Mouse (Mus musculus) liver, adult 2 months (tissue): Measurements from ENCODE around the gene Kctd20. TPM values are rescaled to one million over a fixed set of nuclear protein-coding genes. Genes with fewer than 3 reads are reported as not detected.
"Not testable (repeated sequence)": the region's sequence is repeated elsewhere in the genome, so short reads cannot be mapped to it uniquely, and the experiment has no call there.

Experiments used
- DNase-seq: peaks from one replicate; pipeline ENCODE4 v3.0.0-alpha.2; 2011; ENCODE audit warnings: low read depth, low spot score; ENCODE audit errors: extremely low read depth
- H3K27ac ChIP-seq: fragments of 200-500 bp; replicated peaks from 2 replicates; pipeline ENCODE4 v1.5.1; 2012; ENCODE audit warnings: low read depth, mild to moderate bottlenecking, control low read depth, inconsistent platforms, low read length; ENCODE audit not compliant: insufficient read depth
- H3K27me3 ChIP-seq: fragments of 200-500 bp; 2 replicates; pipeline ENCODE4 v1.6.1; 2012; ENCODE audit warnings: mild to moderate bottlenecking, moderate library complexity, low read length, inconsistent platforms; ENCODE audit not compliant: control insufficient read depth, insufficient read depth
- H3K36me3 ChIP-seq: fragments of 200-500 bp; 2 replicates; pipeline ENCODE4 v1.6.1; 2012; ENCODE audit warnings: low read length, inconsistent platforms; ENCODE audit not compliant: control insufficient read depth, insufficient read depth
- H3K4me1 ChIP-seq: fragments of 200-500 bp; 2 replicates; pipeline ENCODE4 v1.6.1; 2011; ENCODE audit warnings: low read length; ENCODE audit not compliant: control insufficient read depth, insufficient read depth
- H3K4me3 ChIP-seq: fragments of 200-500 bp; 2 replicates; pipeline ENCODE4 v1.5.1; 2011; ENCODE audit warnings: low read depth, mild to moderate bottlenecking, control low read depth, low read length, moderate library complexity; ENCODE audit not compliant: insufficient read depth
- H3K79me2 ChIP-seq: fragments of 200-500 bp; 2 replicates; pipeline ENCODE4 v1.6.1; 2012; ENCODE audit warnings: inconsistent platforms, mild to moderate bottlenecking, low read length, moderate library complexity; ENCODE audit not compliant: control insufficient read depth, insufficient read depth
- H3K9ac ChIP-seq: fragments of 200-500 bp; 2 replicates; pipeline ENCODE4 v1.6.1; 2012; ENCODE audit warnings: low read depth, mild to moderate bottlenecking, control low read depth, inconsistent platforms, low read length
- CTCF ChIP-seq: fragments of 200-500 bp; IDR thresholded peaks from 2 replicates; pipeline ENCODE4 v1.5.1; 2011; ENCODE audit warnings: low read depth, low read length, control low read depth
- POLR2A ChIP-seq: fragments of 200-500 bp; IDR thresholded peaks from 2 replicates; pipeline ENCODE4 v1.6.1; 2011; ENCODE audit warnings: low read length, control low read depth; ENCODE audit not compliant: insufficient read depth; ENCODE audit errors: extremely low read depth
- WGBS: fragments of 180-500 bp; shearing (Covaris S2); methylation state at CpG from one replicate; pipeline ENCODE4 v1.1.7; 2018; 5-methylcytosine and 5-hydroxymethylcytosine counted together
- polyA plus RNA-seq: library from polyadenylated mRNA; depleted of rRNA; stranded (reverse); fragments of >200 nt; gene quantifications from 2 replicates; pipeline ENCODE4 v1.2.3, GENCODE M21; 2012
- total RNA-seq: library from RNA; depleted of rRNA; stranded (reverse); fragments of >200 nt; gene quantifications from 2 replicates; pipeline ENCODE4 v1.2.3, GENCODE M21; 2014

The Kctd20 gene
- total and polyA plus RNA-seq, 2 experiments, result 17.9 to 24.0 TPM

- WGBS, result 82% methylated on average over 9 of the region's 9 CpGs
- H3K4me3 ChIP-seq, result no peak overlapping the region
- DNase-seq, result no peak
- TF ChIP-seq CTCF (no peak), POLR2A (no peak)
- H3K27me3 ChIP-seq, result no peaks in the 10 kb centered on the region
- peaks cover 4% of the 10 kb centered on the region; the same call in 1 of the 2 replicates for H3K4me1 ChIP-seq
- H3K79me2 ChIP-seq, result 0 out of 2 replicates have a peak, but pooled peaks cover 4% of the 10 kb centered on the region
- peaks cover 19% of the 10 kb centered on the region; the same call in 1 of the 2 replicates for H3K36me3 ChIP-seq
- H3K27ac ChIP-seq, result no peak overlapping the region
- no peak overlapping the region for H3K9ac ChIP-seq
These were observed 39.5 kb downstream of the Kctd20 start for GRCm38 (mm10) chr17:28991286-28991685.

GRCm38 (mm10) chr17:28992105-28992504 is 40.4 kb downstream of the Kctd20 start:
- 69% methylated on average over 7 of the region's 7 CpGs for WGBS
- Histone ChIP-seq H3K27me3 (no peaks in the 10 kb centered on the region), H3K9ac (no peak overlapping the region), H3K4me1 (peaks cover 4% of the 10 kb centered on the region; the same call in 1 of the 2 replicates), H3K4me3 (no peak overlapping the region), H3K27ac (no peak overlapping the region), H3K79me2 (peaks cover 8% of the 10 kb centered on the region; the same call in 1 of the 2 replicates), H3K36me3 (peaks cover 20% of the 10 kb centered on the region; the same call in 1 of the 2 replicates)
- DNase-seq, result no peak
- TF ChIP-seq CTCF (no peak), POLR2A (no peak)

GRCm38 (mm10) chr17:28993004-28993403 is 41.3 kb downstream of the Kctd20 start:
- peaks cover 26% of the 10 kb centered on the region; the same call in 1 of the 2 replicates for H3K36me3 ChIP-seq
- 97% methylated on average over 1 of the region's 1 CpGs for WGBS

GRCm38 (mm10) chr17:28994615-28995014 is 42.9 kb downstream of the Kctd20 start:
- TF ChIP-seq CTCF, result no peak
- no peak for TF ChIP-seq POLR2A
- Histone ChIP-seq H3K79me2 (peaks cover 14% of the 10 kb centered on the region; the same call in 1 of the 2 replicates), H3K27ac (no peak overlapping the region), H3K9ac (no peak overlapping the region), H3K27me3 (no peaks in the 10 kb centered on the region), H3K36me3 (peaks cover 36% of the 10 kb centered on the region), H3K4me1 (peaks cover 4% of the 10 kb centered on the region; the same call in 1 of the 2 replicates), H3K4me3 (no peak overlapping the region)
- WGBS, result 79% methylated on average over 4 of the region's 4 CpGs
- no peak for DNase-seq

More at GRCm38 (mm10) chr17:28993004-28993403, 41.3 kb downstream of the Kctd20 start:
- not testable (repeated sequence) for H3K9ac ChIP-seq, H3K4me1 ChIP-seq, H3K4me3 ChIP-seq, H3K27me3 ChIP-seq, H3K27ac ChIP-seq, DNase-seq, H3K79me2 ChIP-seq

GRCm38 (mm10) chr17:29000465-29000864 is 48.7 kb downstream of the Kctd20 start:
- peaks cover 4% of the 10 kb centered on the region for H3K4me1 ChIP-seq
- H3K4me3 ChIP-seq, result no peak overlapping the region
- peaks cover 26% of the 10 kb centered on the region for H3K79me2 ChIP-seq
- peaks cover 35% of the 10 kb centered on the region for H3K36me3 ChIP-seq
- no peak for TF ChIP-seq POLR2A
- no peak for TF ChIP-seq CTCF
- H3K9ac ChIP-seq, result no peak overlapping the region
- 82% methylated on average over 6 of the region's 6 CpGs for WGBS
- no peak for DNase-seq
- H3K27ac ChIP-seq, result no peak overlapping the region
- H3K27me3 ChIP-seq, result no peaks in the 10 kb centered on the region

- no peak overlapping the region for H3K27ac ChIP-seq
- TF ChIP-seq POLR2A (no peak), CTCF (no peak)
- peaks cover 31% of the 10 kb centered on the region for H3K79me2 ChIP-seq
- no peak overlapping the region for H3K4me3 ChIP-seq
- H3K36me3 ChIP-seq, result peaks cover 16% of the 10 kb centered on the region
- H3K9ac ChIP-seq, result no peak overlapping the region
- peaks cover 11% of the 10 kb centered on the region for H3K4me1 ChIP-seq
- no peaks in the 10 kb centered on the region for H3K27me3 ChIP-seq
- WGBS, result 76% methylated on average over 1 of the region's 1 CpGs
- DNase-seq, result no peak
These were observed 52.0 kb downstream of the Kctd20 start for GRCm38 (mm10) chr17:29003740-29004139.
